Mouse (Mus musculus) urinary bladder, postnatal 25 days (tissue): ENCODE data around the gene Mucl3.

Source experiments
- DNase-seq: peaks from one replicate; pipeline ENCODE4 v3.0.0; 2022; ENCODE audit warnings: low spot score

Gene Mucl3

DNA sequence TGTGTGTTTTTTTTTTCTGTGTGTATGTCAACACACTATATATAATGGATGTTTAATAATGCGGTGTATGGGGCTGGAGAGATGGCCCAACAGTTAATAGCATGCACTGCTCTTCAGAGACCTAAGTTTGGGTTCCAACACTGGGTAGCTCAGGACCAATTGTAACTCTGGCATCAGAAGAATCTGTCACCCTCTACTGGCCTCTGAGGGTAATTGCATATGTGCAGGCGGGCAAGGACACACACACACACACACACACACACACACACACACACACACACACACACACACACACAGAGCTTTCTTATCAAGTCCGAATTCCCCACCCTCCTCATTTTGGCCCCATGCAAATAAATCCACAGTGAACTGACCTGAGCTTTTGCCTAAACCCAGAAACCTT is 8.3 kb downstream of the Mucl3 start:
- DNase-seq = no peak

DNA sequence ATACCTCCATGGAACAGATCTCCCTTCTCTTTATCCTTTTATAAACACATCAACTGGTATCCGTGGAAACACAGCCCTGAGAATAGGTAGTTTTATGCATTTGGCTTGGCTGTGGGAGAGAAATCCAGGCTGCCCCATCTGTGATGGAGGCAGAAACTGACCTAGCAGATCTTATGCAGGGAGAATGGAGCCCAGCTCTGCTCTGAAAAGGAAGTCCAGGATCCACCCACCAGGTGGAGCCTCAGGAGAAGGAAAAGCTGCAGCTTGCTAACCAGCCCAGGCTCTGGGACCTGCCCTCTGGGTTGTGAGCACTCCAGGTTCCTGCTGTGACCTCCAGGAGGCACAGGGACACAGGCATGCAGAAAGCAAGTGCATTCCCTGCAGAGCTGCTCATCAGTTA is 9.5 kb downstream of the Mucl3 start:
- no peak for DNase-seq

- no peak for DNase-seq
Measured at GRCm38 (mm10) chr17:35626537-35626936, 17.0 kb downstream of the Mucl3 start, which contains the start of gene Gm9573. Gm9573 (minus strand) TSS chr17:35626637.

DNA sequence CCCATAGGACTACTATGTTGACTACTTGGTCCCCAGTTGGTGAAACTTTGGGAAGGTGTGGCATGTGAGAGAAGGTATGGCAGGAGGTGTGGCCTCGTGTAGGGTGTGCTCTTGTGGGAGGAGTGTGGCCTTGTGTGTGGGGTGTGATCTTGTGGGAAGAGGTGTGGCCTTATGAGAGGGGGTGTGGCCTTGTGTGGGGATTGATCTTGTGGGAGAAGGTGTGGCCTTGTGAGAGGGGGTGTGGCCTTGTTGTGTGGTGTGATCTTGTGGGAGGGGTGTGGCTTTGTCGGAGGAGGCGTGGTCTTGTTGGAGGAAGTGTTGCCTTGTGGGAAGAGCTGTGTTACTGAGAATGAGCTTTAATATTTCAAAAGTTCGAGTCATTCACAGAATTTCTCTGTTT is 26.4 kb downstream of the Mucl3 start:
- DNase-seq = no peak

GRCm38 (mm10) chr17:35601736-35602354 is 41.6 kb downstream of the Mucl3 start:
- no peak for DNase-seq

DNA sequence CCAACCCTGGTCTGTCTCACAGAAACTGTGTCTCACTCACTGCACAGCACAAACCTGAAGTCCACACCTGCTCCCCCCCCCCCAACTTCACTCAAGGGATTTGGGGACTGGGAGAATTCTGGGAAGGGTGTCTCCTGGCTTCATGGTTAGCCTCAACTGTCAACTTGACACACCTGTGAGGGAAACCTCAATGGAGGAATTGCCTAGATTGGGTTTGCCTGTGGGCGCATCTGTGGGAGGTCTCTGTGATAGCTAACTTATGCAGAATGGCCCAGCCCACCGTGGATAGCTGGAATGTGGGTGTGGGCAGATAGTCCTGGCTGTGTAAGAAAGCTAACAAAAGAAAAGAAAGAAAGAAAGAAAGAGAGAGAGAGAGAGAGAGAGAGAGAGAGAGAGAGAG is 42.2 kb downstream of the Mucl3 start, which contains the start of gene Sfta2:
Gene Sfta2 (plus strand): TSS at position 301 of the 400 bp plus-strand sequence.
- DNase-seq = no peak

- no peak for DNase-seq
Measured at GRCm38 (mm10) chr17:35597399-35597798, 46.1 kb downstream of the Mucl3 start.

DNA sequence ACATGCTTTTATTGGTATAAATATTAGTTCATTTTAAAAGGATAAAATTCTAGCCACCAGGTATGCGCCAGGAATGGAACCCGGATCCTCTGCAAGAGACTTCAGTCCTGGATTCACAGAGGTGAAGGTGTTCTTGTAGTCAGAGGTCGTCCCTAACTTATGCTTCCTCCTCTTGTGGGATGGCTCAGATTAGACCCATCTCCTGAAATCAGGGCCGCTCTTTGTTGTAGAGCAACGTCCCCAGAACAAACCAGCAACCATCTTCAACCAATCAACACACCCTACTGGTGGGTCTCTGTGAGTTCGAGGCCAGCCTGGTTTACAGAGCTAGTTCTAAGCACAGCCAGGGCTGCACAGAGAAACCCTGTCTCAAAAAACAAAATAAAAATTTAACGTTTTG is 49.0 kb downstream of the Mucl3 start:
- no peak for DNase-seq

DNA sequence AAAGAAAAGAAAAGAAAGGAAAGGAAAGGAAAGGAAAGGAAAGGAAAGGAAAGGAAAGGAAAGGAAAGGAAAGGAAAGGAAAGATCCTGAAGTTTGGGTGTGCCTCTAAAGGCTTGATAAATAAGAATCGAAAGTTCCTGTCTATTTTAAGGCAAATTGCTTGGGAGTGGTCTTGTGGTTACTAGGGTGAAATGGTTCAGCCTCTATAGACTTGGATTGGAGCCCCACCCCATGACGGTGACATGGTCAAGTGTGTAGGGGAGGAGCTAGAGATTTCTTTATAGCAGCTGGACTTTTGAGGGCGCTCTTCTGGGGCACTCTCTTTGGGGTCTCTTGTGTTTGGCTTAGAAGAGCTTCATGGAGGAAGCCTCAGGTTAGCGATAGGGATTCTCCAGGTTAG is 49.7 kb downstream of the Mucl3 start:
- no peak for DNase-seq

DNA sequence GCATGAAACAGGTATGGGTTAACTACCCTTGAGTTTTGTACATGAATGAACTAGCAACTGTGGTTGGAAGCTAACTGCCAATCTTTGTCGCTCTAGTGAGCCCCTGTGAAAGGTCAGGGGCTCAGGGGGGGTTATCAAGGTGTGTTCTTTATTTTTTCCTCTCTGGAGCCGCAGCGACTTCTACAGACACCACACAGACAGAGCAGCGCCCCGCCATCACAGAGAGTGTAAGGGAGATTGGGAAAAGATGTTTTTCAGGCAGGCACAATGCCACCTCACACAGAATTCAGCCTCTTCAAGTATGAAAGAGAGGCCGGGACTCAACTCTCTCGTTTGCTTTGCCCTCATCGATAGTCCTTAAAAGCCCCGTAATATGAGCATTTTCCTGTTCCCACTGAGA is 51.4 kb downstream of the Mucl3 start:
- no peak for DNase-seq

DNA sequence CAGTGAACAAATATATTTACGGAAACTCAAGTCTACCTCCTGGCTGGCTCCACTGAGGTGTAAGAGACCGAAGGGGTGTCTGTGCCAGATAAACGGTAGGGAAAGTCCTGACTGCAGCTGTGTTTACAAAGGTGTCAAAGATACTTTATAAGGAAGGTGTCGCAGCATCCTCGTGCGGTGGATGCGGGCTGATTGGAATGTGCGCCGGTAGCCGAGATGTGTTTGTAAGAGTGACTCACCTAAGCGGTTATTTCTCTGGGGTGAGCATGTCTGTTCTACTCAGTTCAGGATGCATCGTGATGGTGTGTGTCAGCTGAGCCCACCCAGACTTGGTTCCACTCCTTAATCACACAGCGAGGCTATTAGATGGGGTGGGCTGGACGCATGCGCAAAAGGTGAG is 51.8 kb downstream of the Mucl3 start:
- no peak for DNase-seq

GRCm38 (mm10) chr17:35591219-35591578 is 52.3 kb downstream of the Mucl3 start:
- DNase-seq = no peak

DNA sequence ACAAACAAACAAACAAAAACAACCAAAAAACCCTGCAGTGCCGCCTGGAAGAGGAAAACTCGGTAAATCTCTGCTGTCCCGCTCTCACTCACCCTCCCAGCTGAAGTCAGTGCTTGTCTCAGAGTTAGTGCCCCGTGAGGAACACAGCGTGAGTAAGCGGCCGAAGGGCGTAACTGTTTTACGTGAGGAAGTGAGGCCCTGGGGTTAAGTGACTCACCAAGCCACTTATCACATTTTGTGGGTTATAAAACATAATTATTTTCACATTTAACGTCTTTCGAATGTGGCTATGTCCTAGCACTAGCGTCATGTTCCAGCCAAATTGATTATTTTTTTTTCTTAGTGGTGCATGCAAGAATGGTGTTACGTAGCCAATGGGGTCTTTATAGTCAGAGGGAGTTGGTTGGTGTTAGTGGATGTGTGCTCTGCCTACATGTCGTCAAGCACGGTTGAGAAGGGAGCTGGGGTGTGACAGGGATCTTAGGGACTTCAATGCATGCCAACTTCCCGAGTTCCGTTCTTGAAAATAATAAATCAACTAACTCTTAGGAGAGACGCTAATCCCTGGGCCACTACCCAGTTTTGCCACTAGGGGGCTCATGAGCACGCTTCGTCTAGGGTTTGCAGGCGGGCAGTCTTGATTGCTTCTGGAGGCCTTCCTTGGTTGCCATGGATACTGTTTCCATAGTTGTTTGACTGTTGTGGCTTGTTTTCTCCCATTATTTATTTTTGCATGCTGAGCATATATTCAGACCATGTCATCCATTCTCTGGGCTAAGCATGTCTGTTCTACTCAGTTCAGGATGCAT is 52.9 kb downstream of the Mucl3 start:
- DNase-seq = peak; percentile 83

- no peak for DNase-seq
Measured at GRCm38 (mm10) chr17:35588387-35588786, 55.1 kb downstream of the Mucl3 start.

GRCm38 (mm10) chr17:35587291-35587690 is 56.2 kb downstream of the Mucl3 start:
- DNase-seq = no peak
